8 mouse cellular contexts compared by ENCODE assay signal in genomic region chr3:18625395-18626328, GRCm38 (mm10).
DNase-seq lines count a peak whose midpoint lies in the region; ATAC-seq and TF ChIP-seq lines count a peak whose summit lies in the region.

No protein-coding gene starts in this region.

- no peaks in the 10 kb centered on the region for H3K9me3 ChIP-seq in forebrain, embryonic 12.5 days
- no peaks in the 10 kb centered on the region for H3K9me3 ChIP-seq in intestine, postnatal 0 days (ENCODE audit: control insufficient read depth)
- no peaks in the 10 kb centered on the region for H3K9me3 ChIP-seq in limb, embryonic 13.5 days
- H3K9me3 ChIP-seq in midbrain, embryonic 16.5 days (replicated peaks; ENCODE audit: control insufficient read depth, low read length, poor library complexity, severe bottlenecking) = no peaks in the 10 kb centered on the region

- H3K9ac ChIP-seq in forebrain, embryonic 12.5 days = peak overlapping the region; percentile 56
- no peak overlapping the region; the same call in 1 of the 2 replicates for H3K9ac ChIP-seq in intestine, postnatal 0 days (ENCODE audit: low read depth, low read length)
- peak overlapping the region; percentile 59 for H3K9ac ChIP-seq in limb, embryonic 13.5 days
- peak overlapping the region; percentile 43; the same call in 1 of the 2 replicates for H3K9ac ChIP-seq in midbrain, embryonic 16.5 days (ENCODE audit: low read depth, low read length)

- peak overlapping the region; percentile 23 for H3K4me3 ChIP-seq in brown adipose tissue, adult 24 weeks (ENCODE audit: insufficient read depth, low read depth, low read length)
- peak overlapping the region; percentile 31 for H3K4me3 ChIP-seq in forebrain, embryonic 12.5 days (replicated peaks)
- H3K4me3 ChIP-seq in intestine, postnatal 0 days (ENCODE audit: low read depth, low read length) = peak overlapping the region; percentile 27
- H3K4me3 ChIP-seq in limb, embryonic 13.5 days = peak overlapping the region; percentile 39
- peak overlapping the region; percentile 36 for H3K4me3 ChIP-seq in midbrain, embryonic 16.5 days (ENCODE audit: low read depth, low read length)

- 2% methylated on average over 32 of the region's 32 CpGs for WGBS in forebrain, embryonic 12.5 days
- WGBS in intestine, postnatal 0 days = 8% methylated on average over 32 of the region's 32 CpGs
- 3% methylated on average over 32 of the region's 32 CpGs for WGBS in limb, embryonic 13.5 days
- 2% methylated on average over 32 of the region's 32 CpGs for WGBS in midbrain, embryonic 16.5 days

- peak; percentile 84 for ATAC-seq in forebrain, embryonic 12.5 days (ENCODE audit: low FRiP score)
- peak; percentile 43 for ATAC-seq in intestine, postnatal 0 days
- peak; percentile 33 for ATAC-seq in limb, embryonic 13.5 days (ENCODE audit: low FRiP score, low read depth)
- ATAC-seq in midbrain, embryonic 16.5 days = peak; percentile 88

- H3K4me1 ChIP-seq in brown adipose tissue, adult 24 weeks (ENCODE audit: control insufficient read depth, insufficient read depth, insufficient read length, low read length) = peaks cover 11% of the 10 kb centered on the region
- H3K4me1 ChIP-seq in forebrain, embryonic 12.5 days = peaks cover 40% of the 10 kb centered on the region
- H3K4me1 ChIP-seq in intestine, postnatal 0 days (replicated peaks; ENCODE audit: control insufficient read depth, insufficient read depth, low read length) = no peaks in the 10 kb centered on the region
- H3K4me1 ChIP-seq in limb, embryonic 13.5 days = peaks cover 34% of the 10 kb centered on the region
- H3K4me1 ChIP-seq in midbrain, embryonic 16.5 days (ENCODE audit: control insufficient read depth, insufficient read depth, low read length) = 0 out of 2 replicates have a peak, but pooled peaks cover 2% of the 10 kb centered on the region

- peak overlapping the region; percentile 72; the same call in 1 of the 2 replicates for H3K27ac ChIP-seq in brown adipose tissue, adult 24 weeks (replicated peaks; ENCODE audit: low read depth, low read length)
- H3K27ac ChIP-seq in forebrain, embryonic 12.5 days = peak overlapping the region; percentile 82
- peak overlapping the region; percentile 76 for H3K27ac ChIP-seq in intestine, postnatal 0 days (ENCODE audit: low read depth, low read length)
- peak overlapping the region; percentile 72; the same call in 1 of the 2 replicates for H3K27ac ChIP-seq in limb, embryonic 13.5 days
- peak overlapping the region; percentile 12; the same call in 1 of the 2 replicates for H3K27ac ChIP-seq in midbrain, embryonic 16.5 days (ENCODE audit: low read length)

- H3K27me3 ChIP-seq in forebrain, embryonic 12.5 days = no peaks in the 10 kb centered on the region
- H3K27me3 ChIP-seq in intestine, postnatal 0 days (replicated peaks; ENCODE audit: control insufficient read depth, insufficient read depth, low read length) = no peaks in the 10 kb centered on the region
- peaks cover 10% of the 10 kb centered on the region; the same call in 1 of the 2 replicates for H3K27me3 ChIP-seq in limb, embryonic 13.5 days
- no peaks in the 10 kb centered on the region for H3K27me3 ChIP-seq in midbrain, embryonic 16.5 days (ENCODE audit: control insufficient read depth, insufficient read depth, low read depth, low read length)

- peak; percentile 33 for DNase-seq in NIH3T3 (ENCODE audit: low read depth)
- DNase-seq in thymus, postnatal 0 days (ENCODE audit: low spot score) = no peak
- no peak for DNase-seq in gastrocnemius, postnatal 36 days

- TF ChIP-seq CTCF in intestine, postnatal 0 days (IDR thresholded peaks at IDR 0.05; ENCODE audit: low read depth) = no peak

- no peaks in the 10 kb centered on the region for H3K36me3 ChIP-seq in forebrain, embryonic 12.5 days (replicated peaks)
- no peaks in the 10 kb centered on the region for H3K36me3 ChIP-seq in intestine, postnatal 0 days (ENCODE audit: control insufficient read depth, insufficient read depth)
- no peaks in the 10 kb centered on the region for H3K36me3 ChIP-seq in limb, embryonic 13.5 days
- no peaks in the 10 kb centered on the region for H3K36me3 ChIP-seq in midbrain, embryonic 16.5 days (ENCODE audit: control insufficient read depth, insufficient read depth, low read length)

- H3K4me2 ChIP-seq in forebrain, embryonic 12.5 days = peak overlapping the region; percentile 56
- H3K4me2 ChIP-seq in intestine, postnatal 0 days (replicated peaks; ENCODE audit: low read depth) = peak overlapping the region; percentile 64
- H3K4me2 ChIP-seq in limb, embryonic 13.5 days (replicated peaks) = peak overlapping the region; percentile 69
- H3K4me2 ChIP-seq in midbrain, embryonic 16.5 days (ENCODE audit: low read length) = peak overlapping the region; percentile 63

- intact Hi-C loops in gastrocnemius, postnatal 36 days (cut with DNase I) = no loop called here

Comparison
In these comparisons a context has a peak if more than half of its experiments do, and no peak if none do; other contexts are left out.
1. H3K27ac ChIP-seq: peak in every context shown above with its lines; median percentile 82 in forebrain, embryonic 12.5 days; 76 in intestine, postnatal 0 days; 72 in brown adipose tissue, adult 24 weeks; 72 in limb, embryonic 13.5 days; 12 in midbrain, embryonic 16.5 days.
2. ATAC-seq: peak in every context shown above with its lines; median percentile 88 in midbrain, embryonic 16.5 days; 84 in forebrain, embryonic 12.5 days; 43 in intestine, postnatal 0 days; 33 in limb, embryonic 13.5 days.